Mouse (Mus musculus): ENCODE results near the gene Mier1. TPM values are rescaled to one million over a fixed set of nuclear protein-coding genes. Genes with fewer than 3 reads are reported as not detected.

The Mier1 gene
- polyA plus RNA-seq, 1 experiment from 2014 or later, result 29.5 TPM

- Histone ChIP-seq H3K36me3 (ENCODE audit: control insufficient read depth, insufficient read depth) (peaks cover 5% of the 10 kb centered on the region), H3K9me3 (ENCODE audit: control insufficient read depth) (no peaks in the 10 kb centered on the region), H3K27me3 (replicated peaks; ENCODE audit: control insufficient read depth, insufficient read depth, low read length) (no peaks in the 10 kb centered on the region), H3K9ac (ENCODE audit: low read depth, low read length) (peak overlapping the region; percentile 99), H3K4me2 (replicated peaks; ENCODE audit: low read depth) (peak overlapping the region; percentile 67), H3K4me1 (replicated peaks; ENCODE audit: control insufficient read depth, insufficient read depth, low read length) (peaks cover 9% of the 10 kb centered on the region; the same call in 1 of the 2 replicates), H3K27ac (ENCODE audit: low read depth, low read length) (peak overlapping the region; percentile 99), H3K4me3 (ENCODE audit: low read depth, low read length) (peak overlapping the region; percentile 88)
- no peak for ATAC-seq
- no peak for TF ChIP-seq CTCF (IDR thresholded peaks at IDR 0.05; ENCODE audit: low read depth)
- 11% methylated on average over 4 of the region's 4 CpGs for WGBS
Measured at GRCm38 (mm10) chr4:103120028-103120384, 5.8 kb downstream of the Mier1 start.

DNA sequence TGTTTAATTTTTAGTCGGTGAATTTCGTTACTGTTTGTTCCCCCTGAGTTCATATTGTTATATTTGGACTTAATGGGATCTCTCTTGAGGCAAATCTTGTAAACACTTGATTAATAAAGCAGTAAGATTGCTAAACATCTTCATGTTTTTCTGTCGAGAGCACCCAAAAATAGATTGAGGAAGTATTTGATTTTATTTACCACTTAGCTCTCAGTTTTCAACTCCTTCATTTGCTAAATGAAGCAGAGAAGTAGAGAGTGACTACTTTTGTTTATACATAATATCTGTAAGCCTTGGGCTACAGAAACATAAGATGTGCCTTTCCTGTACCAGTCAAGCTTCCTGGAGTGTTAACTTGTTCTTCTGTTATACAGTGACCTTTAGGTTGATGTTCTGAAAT, 6.2 kb downstream of the Mier1 start:
- no peaks in the 10 kb centered on the region for H3K27me3 ChIP-seq (replicated peaks; ENCODE audit: control insufficient read depth, insufficient read depth, low read length)
- no peaks in the 10 kb centered on the region for H3K9me3 ChIP-seq (ENCODE audit: control insufficient read depth)
- H3K27ac ChIP-seq (ENCODE audit: low read depth, low read length), result peak overlapping the region; percentile 99; the same call in 1 of the 2 replicates
- no peak overlapping the region for H3K9ac ChIP-seq (ENCODE audit: low read depth, low read length)
- 9% methylated on average over 3 of the region's 3 CpGs for WGBS
- peak overlapping the region; percentile 88 for H3K4me3 ChIP-seq (ENCODE audit: low read depth, low read length)
- peak overlapping the region; percentile 67 for H3K4me2 ChIP-seq (replicated peaks; ENCODE audit: low read depth)
- no peak for ATAC-seq
- H3K36me3 ChIP-seq (ENCODE audit: control insufficient read depth, insufficient read depth), result peaks cover 5% of the 10 kb centered on the region
- TF ChIP-seq CTCF (IDR thresholded peaks at IDR 0.05; ENCODE audit: low read depth), result no peak
- H3K4me1 ChIP-seq (replicated peaks; ENCODE audit: control insufficient read depth, insufficient read depth, low read length), result peaks cover 13% of the 10 kb centered on the region

DNA sequence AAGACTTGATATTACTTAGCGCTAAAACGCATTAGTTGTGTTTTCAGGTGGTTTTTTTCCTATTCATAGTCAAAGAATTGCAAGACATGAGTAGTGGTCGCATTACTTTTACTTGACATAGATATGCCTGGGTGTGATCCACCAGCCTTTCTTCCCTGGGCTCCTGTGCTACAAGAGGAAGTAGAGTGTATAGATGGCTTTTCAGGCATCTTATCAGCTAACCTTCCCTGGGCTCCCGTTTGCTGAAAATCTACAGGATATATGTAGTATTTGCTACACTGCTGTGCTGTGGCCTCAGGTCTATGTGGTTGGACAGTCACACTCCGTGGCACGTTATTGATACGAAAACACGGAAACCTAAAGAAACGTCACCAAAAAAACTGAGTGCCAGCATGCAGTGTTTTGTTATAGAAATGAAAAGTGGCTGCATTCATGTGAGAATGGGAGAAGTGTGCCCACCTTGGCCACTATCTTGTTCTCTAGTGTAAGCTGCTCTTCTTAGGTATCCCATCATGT, 6.7 kb downstream of the Mier1 start:
- TF ChIP-seq CTCF (IDR thresholded peaks at IDR 0.05; ENCODE audit: low read depth), result no peak
- Histone ChIP-seq H3K4me2 (replicated peaks; ENCODE audit: low read depth) (peak overlapping the region; percentile 67), H3K27ac (ENCODE audit: low read depth, low read length) (no peak overlapping the region), H3K9ac (ENCODE audit: low read depth, low read length) (no peak overlapping the region), H3K36me3 (ENCODE audit: control insufficient read depth, insufficient read depth) (peaks cover 5% of the 10 kb centered on the region), H3K4me1 (replicated peaks; ENCODE audit: control insufficient read depth, insufficient read depth, low read length) (peaks cover 15% of the 10 kb centered on the region), H3K27me3 (replicated peaks; ENCODE audit: control insufficient read depth, insufficient read depth, low read length) (no peaks in the 10 kb centered on the region), H3K4me3 (ENCODE audit: low read depth, low read length) (peak overlapping the region; percentile 88), H3K9me3 (ENCODE audit: control insufficient read depth) (no peaks in the 10 kb centered on the region)
- no peak for ATAC-seq
- 74% methylated on average over 9 of the region's 9 CpGs for WGBS

DNA sequence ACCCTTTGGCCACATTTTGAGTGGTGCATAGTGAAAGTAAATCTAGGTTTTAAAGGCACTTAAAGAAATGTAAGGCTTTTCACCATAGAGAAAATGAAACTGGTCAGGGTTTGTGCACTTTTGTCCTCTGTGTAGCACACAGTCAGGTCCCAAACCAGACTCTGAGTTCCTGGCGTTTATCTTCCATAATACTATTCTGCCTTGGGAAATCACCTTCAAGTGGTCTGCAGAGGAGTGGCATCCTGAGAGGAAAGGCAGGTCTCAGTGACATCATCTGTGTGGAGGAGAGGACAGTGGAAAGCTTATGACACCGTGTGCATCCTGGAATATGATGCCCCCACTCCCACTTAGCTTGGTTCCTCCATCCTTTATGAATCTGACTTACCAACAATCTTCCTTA, 8.9 kb downstream of the Mier1 start:
- WGBS, result 52% methylated on average over 2 of the region's 2 CpGs
- no peak overlapping the region for H3K27ac ChIP-seq (ENCODE audit: low read depth, low read length)

DNA sequence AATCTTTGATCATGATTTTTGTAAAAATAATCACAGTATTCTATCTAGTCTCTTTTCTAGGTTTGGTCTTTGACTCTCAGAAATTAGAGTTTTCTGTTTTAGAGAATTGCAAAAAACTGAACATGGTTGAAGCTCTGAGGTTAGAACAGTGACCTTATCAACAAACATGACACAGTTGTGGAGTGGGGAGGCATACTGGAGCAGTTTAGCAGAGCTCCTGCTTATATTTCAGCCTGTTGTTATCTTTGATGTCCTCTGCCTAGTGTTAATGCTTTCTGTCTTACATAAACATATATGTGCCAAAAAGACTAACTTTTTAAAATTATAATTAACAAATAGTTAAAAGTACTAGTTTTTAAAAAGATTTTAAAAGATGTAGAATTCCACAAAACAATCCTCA, 9.4 kb downstream of the Mier1 start:
- Histone ChIP-seq H3K4me1 (replicated peaks; ENCODE audit: control insufficient read depth, insufficient read depth, low read length) (peaks cover 15% of the 10 kb centered on the region), H3K36me3 (ENCODE audit: control insufficient read depth, insufficient read depth) (no peaks in the 10 kb centered on the region), H3K27ac (ENCODE audit: low read depth, low read length) (no peak overlapping the region), H3K4me3 (ENCODE audit: low read depth, low read length) (no peak overlapping the region), H3K27me3 (replicated peaks; ENCODE audit: control insufficient read depth, insufficient read depth, low read length) (no peaks in the 10 kb centered on the region), H3K9ac (ENCODE audit: low read depth, low read length) (no peak overlapping the region), H3K4me2 (replicated peaks; ENCODE audit: low read depth) (no peak overlapping the region), H3K9me3 (ENCODE audit: control insufficient read depth) (no peaks in the 10 kb centered on the region)
- no peak for ATAC-seq
- TF ChIP-seq CTCF (IDR thresholded peaks at IDR 0.05; ENCODE audit: low read depth), result no peak

More for the DNA sequence above, 8.9 kb downstream of the Mier1 start:
- H3K36me3 ChIP-seq (ENCODE audit: control insufficient read depth, insufficient read depth), result no peaks in the 10 kb centered on the region
- H3K9ac ChIP-seq (ENCODE audit: low read depth, low read length), result no peak overlapping the region
- no peak overlapping the region for H3K4me3 ChIP-seq (ENCODE audit: low read depth, low read length)
- H3K4me2 ChIP-seq (replicated peaks; ENCODE audit: low read depth), result peak overlapping the region; percentile 32; the same call in 1 of the 2 replicates
- no peak for ATAC-seq
- peaks cover 15% of the 10 kb centered on the region for H3K4me1 ChIP-seq (replicated peaks; ENCODE audit: control insufficient read depth, insufficient read depth, low read length)
- TF ChIP-seq CTCF (IDR thresholded peaks at IDR 0.05; ENCODE audit: low read depth), result no peak
- no peaks in the 10 kb centered on the region for H3K9me3 ChIP-seq (ENCODE audit: control insufficient read depth)
- no peaks in the 10 kb centered on the region for H3K27me3 ChIP-seq (replicated peaks; ENCODE audit: control insufficient read depth, insufficient read depth, low read length)

DNA sequence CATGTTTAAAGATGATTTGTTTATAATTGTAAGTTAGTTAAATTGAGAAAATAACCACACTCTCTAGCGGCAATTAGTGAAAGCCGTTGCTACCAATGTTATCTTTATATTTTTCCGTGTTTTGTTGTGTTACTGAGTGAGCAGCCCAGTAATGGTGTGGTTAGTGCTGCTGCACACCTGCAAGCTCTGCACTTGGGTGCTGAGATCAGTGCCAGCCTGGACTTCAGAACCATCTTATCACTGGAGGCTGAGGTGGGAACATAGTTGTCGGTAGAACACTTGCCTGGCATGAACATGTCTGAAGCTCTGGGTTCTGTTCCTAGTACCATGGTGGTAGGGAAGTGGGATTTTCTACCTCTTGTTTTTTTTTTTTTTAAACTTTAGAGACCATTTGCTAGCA, 12.3 kb downstream of the Mier1 start:
- H3K9ac ChIP-seq (ENCODE audit: low read depth, low read length), result no peak overlapping the region
- H3K36me3 ChIP-seq (ENCODE audit: control insufficient read depth, insufficient read depth), result peaks cover 6% of the 10 kb centered on the region; the same call in 1 of the 2 replicates
- H3K4me1 ChIP-seq (replicated peaks; ENCODE audit: control insufficient read depth, insufficient read depth, low read length), result peaks cover 7% of the 10 kb centered on the region
- no peak overlapping the region; the same call in 1 of the 2 replicates for H3K4me2 ChIP-seq (replicated peaks; ENCODE audit: low read depth)
- 37% methylated on average over 4 of the region's 4 CpGs for WGBS
- no peak overlapping the region for H3K27ac ChIP-seq (ENCODE audit: low read depth, low read length)
- no peaks in the 10 kb centered on the region for H3K9me3 ChIP-seq (ENCODE audit: control insufficient read depth)
- no peaks in the 10 kb centered on the region for H3K27me3 ChIP-seq (replicated peaks; ENCODE audit: control insufficient read depth, insufficient read depth, low read length)
- ATAC-seq, result peak; percentile 75; the same call in 1 of the 2 replicates
- no peak overlapping the region for H3K4me3 ChIP-seq (ENCODE audit: low read depth, low read length)
- no peak for TF ChIP-seq CTCF (IDR thresholded peaks at IDR 0.05; ENCODE audit: low read depth)

- Histone ChIP-seq H3K4me1 (replicated peaks; ENCODE audit: control insufficient read depth, insufficient read depth, low read length) (no peaks in the 10 kb centered on the region), H3K9me3 (ENCODE audit: control insufficient read depth) (no peaks in the 10 kb centered on the region), H3K36me3 (ENCODE audit: control insufficient read depth, insufficient read depth) (peaks cover 35% of the 10 kb centered on the region), H3K27ac (ENCODE audit: low read depth, low read length) (no peak overlapping the region), H3K4me3 (ENCODE audit: low read depth, low read length) (no peak overlapping the region), H3K27me3 (replicated peaks; ENCODE audit: control insufficient read depth, insufficient read depth, low read length) (no peaks in the 10 kb centered on the region), H3K9ac (ENCODE audit: low read depth, low read length) (no peak overlapping the region), H3K4me2 (replicated peaks; ENCODE audit: low read depth) (no peak overlapping the region)
- no peak for ATAC-seq
- 33% methylated on average over 1 of the region's 1 CpGs for WGBS
- TF ChIP-seq CTCF (IDR thresholded peaks at IDR 0.05; ENCODE audit: low read depth), result no peak
Measured at GRCm38 (mm10) chr4:103136946-103137345, 22.8 kb downstream of the Mier1 start.

Measured in intestine, postnatal 0 days (tissue).